Mouse (Mus musculus) limb, embryonic 15.5 days (tissue): Measurements from ENCODE around the gene Rfesd. TPM values are rescaled to one million over a fixed set of nuclear protein-coding genes. Genes with fewer than 3 reads are reported as not detected.

ENCODE experiments used
- ATAC-seq: fragments of 200-750 bp; cut with Nextera tagmentation; 2 replicates; pipeline ENCODE4 v1.8.0; 2017; ENCODE audit warnings: low read depth, moderate TSS enrichment; ENCODE audit not compliant: insufficient number of reproducible peaks, low FRiP score, low TSS enrichment
- H3K27ac ChIP-seq: fragments of 300-500 bp; sonication (generic); 2 replicates; pipeline ENCODE4 v1.5.1; 2015; ENCODE audit warnings: moderate library complexity, mild to moderate bottlenecking, inconsistent platforms
- H3K27me3 ChIP-seq: fragments of 300-500 bp; sonication (generic); 2 replicates; pipeline ENCODE4 v1.6.1; 2015; ENCODE audit warnings: inconsistent platforms
- H3K36me3 ChIP-seq: fragments of 300-500 bp; sonication (generic); 2 replicates; pipeline ENCODE4 v1.6.1; 2015; ENCODE audit warnings: inconsistent platforms
- H3K4me1 ChIP-seq: fragments of 300-500 bp; sonication (generic); 2 replicates; pipeline ENCODE4 v1.6.1; 2015; ENCODE audit warnings: inconsistent platforms
- H3K4me2 ChIP-seq: fragments of 300-500 bp; sonication (generic); 2 replicates; pipeline ENCODE4 v1.6.1; 2015; ENCODE audit warnings: mild to moderate bottlenecking, inconsistent platforms
- H3K4me3 ChIP-seq: fragments of 300-500 bp; sonication (generic); 2 replicates; pipeline ENCODE4 v1.5.1; 2015; ENCODE audit warnings: mild to moderate bottlenecking, inconsistent platforms
- H3K9ac ChIP-seq: fragments of 300-500 bp; sonication (generic); 2 replicates; pipeline ENCODE4 v1.6.1; 2015; ENCODE audit warnings: inconsistent platforms
- H3K9me3 ChIP-seq: fragments of 300-500 bp; sonication (generic); 2 replicates; pipeline ENCODE4 v1.6.1; 2016; ENCODE audit warnings: inconsistent platforms
- WGBS: fragments of 180-500 bp; shearing (Covaris S2); methylation state at CpG from one replicate; pipeline ENCODE4 v1.1.7; 2015; 5-methylcytosine and 5-hydroxymethylcytosine counted together
- polyA plus RNA-seq: library from polyadenylated mRNA; unstranded; fragments of >200 nt; fragmentation: Nextera tagmentation; extraction: Ambion mirVana; gene quantifications from 2 replicates; pipeline ENCODE4 v1.2.1, GENCODE M21; 2015

Gene Rfesd
- polyA plus RNA-seq, 1 experiment from 2014 or later, result 20.3 TPM

- 73% methylated on average over 1 of the region's 1 CpGs for WGBS
- no peak for ATAC-seq
- H3K27ac ChIP-seq, result no peak overlapping the region
- no peaks in the 10 kb centered on the region for H3K36me3 ChIP-seq
- no peaks in the 10 kb centered on the region for H3K27me3 ChIP-seq
- H3K4me2 ChIP-seq, result no peak overlapping the region
- H3K9me3 ChIP-seq, result no peaks in the 10 kb centered on the region
- H3K4me1 ChIP-seq, result no peaks in the 10 kb centered on the region
- H3K9ac ChIP-seq, result no peak overlapping the region
- H3K4me3 ChIP-seq, result no peak overlapping the region
These were observed 42.9 kb downstream of the Rfesd start for GRCm38 (mm10) chr13:75975629-75976028.

- Histone ChIP-seq H3K4me3 (no peak overlapping the region), H3K4me1 (no peaks in the 10 kb centered on the region), H3K27ac (no peak overlapping the region), H3K27me3 (no peaks in the 10 kb centered on the region), H3K9ac (no peak overlapping the region), H3K36me3 (no peaks in the 10 kb centered on the region), H3K9me3 (no peaks in the 10 kb centered on the region), H3K4me2 (no peak overlapping the region)
- ATAC-seq, result no peak
- 74% methylated on average over 2 of the region's 2 CpGs for WGBS
These were observed 44.0 kb downstream of the Rfesd start for GRCm38 (mm10) chr13:75974481-75974880.

- no peaks in the 10 kb centered on the region for H3K4me1 ChIP-seq
- 85% methylated on average over 1 of the region's 1 CpGs for WGBS
- no peak within 1 kb of the TSS for H3K4me2 ChIP-seq
- H3K4me3 ChIP-seq, result no peak within 1 kb of the TSS
- ATAC-seq, result no peak
- H3K27me3 ChIP-seq, result no peaks in the 10 kb centered on the region
- H3K27ac ChIP-seq, result no peak within 1 kb of the TSS
- H3K36me3 ChIP-seq, result no peaks in the 10 kb centered on the region
- H3K9ac ChIP-seq, result no peak within 1 kb of the TSS
- no peaks in the 10 kb centered on the region for H3K9me3 ChIP-seq
These were observed 51.7 kb downstream of the Rfesd start, which contains the start of gene Spata9 for GRCm38 (mm10) chr13:75966850-75967249. Spata9 (plus strand) TSS chr13:75967150.

DNA sequence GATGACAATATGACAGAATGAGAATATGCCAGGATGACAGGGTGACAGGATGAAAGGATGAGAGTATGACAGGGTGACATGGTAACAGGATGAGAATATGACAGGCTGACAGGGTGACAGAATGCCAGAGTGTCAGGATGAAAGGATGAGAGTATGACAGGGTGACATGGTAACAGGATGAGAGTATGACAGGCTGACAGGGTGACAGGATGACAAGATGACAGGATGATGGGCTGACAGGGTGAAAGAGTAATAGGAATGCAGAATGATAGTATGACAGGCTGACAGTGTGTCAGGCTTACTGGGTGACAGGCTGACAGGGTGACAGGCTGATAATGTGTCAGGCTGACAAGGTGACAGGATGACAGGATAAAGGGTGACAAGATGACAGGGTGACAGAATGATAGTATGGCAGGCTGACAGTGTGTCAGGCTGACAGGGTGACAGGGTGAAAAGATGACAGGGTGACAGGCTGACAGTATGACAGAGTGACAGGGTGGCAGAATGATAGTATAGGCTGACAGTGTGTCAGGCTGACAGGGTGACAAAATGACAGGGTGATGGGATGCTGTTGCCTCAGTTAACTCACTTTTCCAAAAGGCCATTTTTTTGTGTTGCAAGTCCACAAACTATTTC, 63.0 kb downstream of the Rfesd start:
- Histone ChIP-seq H3K9me3 (no peaks in the 10 kb centered on the region), H3K4me2 (no peak overlapping the region), H3K27ac (no peak overlapping the region), H3K4me3 (no peak overlapping the region), H3K27me3 (no peaks in the 10 kb centered on the region), H3K4me1 (no peaks in the 10 kb centered on the region), H3K9ac (no peak overlapping the region), H3K36me3 (no peaks in the 10 kb centered on the region)
- no peak for ATAC-seq

Other genes with a start within 250 kb of the Rfesd start
- gene Glrx, start 178.9 kb downstream of the Rfesd start, polyA plus RNA-seq, result 118 and 120 TPM in 2 replicates
- 27.5 and 33.4 TPM in 2 replicates for gene Rhobtb3, start 74.8 kb downstream of the Rfesd start, polyA plus RNA-seq
- gene Spata9, start 51.6 kb downstream of the Rfesd start, polyA plus RNA-seq, result 0.45 and 0.70 TPM in 2 replicates
- 0.09 and 0.10 TPM in 2 replicates for gene Gpr150, start 38.3 kb upstream of the Rfesd start, polyA plus RNA-seq
- gene Arsk, start 79.9 kb upstream of the Rfesd start, polyA plus RNA-seq, result 9.3 and 10.4 TPM in 2 replicates
- gene Ttc37, start 80.0 kb upstream of the Rfesd start, polyA plus RNA-seq, result 14.4 and 15.7 TPM in 2 replicates